8 mouse cellular contexts compared by ENCODE assay signal in genomic region chr11:52099771-52100219, GRCm38 (mm10). TPM values are rescaled to one million over a fixed set of nuclear protein-coding genes. Genes with fewer than 3 reads are reported as not detected.
DNase-seq lines count a peak whose midpoint lies in the region; ATAC-seq and TF ChIP-seq lines count a peak whose summit lies in the region.

No protein-coding gene starts in this region.

- H3K4me3 ChIP-seq in kidney, postnatal 0 days (replicated peaks; ENCODE audit: low read depth, low read length): peak overlapping the region; percentile 100
- peak overlapping the region; percentile 100 for H3K4me3 ChIP-seq in brown adipose tissue, adult 24 weeks (ENCODE audit: insufficient read depth, low read depth, low read length)
- H3K4me3 ChIP-seq in intestine, embryonic 16.5 days (ENCODE audit: low read length): peak overlapping the region; percentile 99

- H3K9ac ChIP-seq in kidney, postnatal 0 days (ENCODE audit: low read depth, low read length): peak overlapping the region; percentile 100
- H3K9ac ChIP-seq in intestine, embryonic 16.5 days (ENCODE audit: low read depth, low read length): peak overlapping the region; percentile 100

- no peaks in the 10 kb centered on the region for H3K36me3 ChIP-seq in kidney, postnatal 0 days (ENCODE audit: insufficient read depth, low read length)
- H3K36me3 ChIP-seq in intestine, embryonic 16.5 days (ENCODE audit: control insufficient read depth, insufficient read depth, low read length): no peaks in the 10 kb centered on the region

- peak overlapping the region; percentile 100 for H3K27ac ChIP-seq in kidney, postnatal 0 days
- peak overlapping the region; percentile 99 for H3K27ac ChIP-seq in brown adipose tissue, adult 24 weeks (replicated peaks; ENCODE audit: low read depth, low read length)
- H3K27ac ChIP-seq in intestine, embryonic 16.5 days (ENCODE audit: low read length): peak overlapping the region; percentile 99

- H3K9me3 ChIP-seq in kidney, postnatal 0 days (replicated peaks; ENCODE audit: low read length): no peaks in the 10 kb centered on the region
- H3K9me3 ChIP-seq in intestine, embryonic 16.5 days (ENCODE audit: control insufficient read depth, low read length): no peaks in the 10 kb centered on the region

- WGBS in kidney, postnatal 0 days: 2% methylated on average over 7 of the region's 7 CpGs
- WGBS in intestine, embryonic 16.5 days: 2% methylated on average over 7 of the region's 7 CpGs

- peaks cover 24% of the 10 kb centered on the region for H3K4me1 ChIP-seq in kidney, postnatal 0 days (replicated peaks; ENCODE audit: insufficient read depth, low read length)
- peaks cover 28% of the 10 kb centered on the region for H3K4me1 ChIP-seq in brown adipose tissue, adult 24 weeks (ENCODE audit: control insufficient read depth, insufficient read depth, insufficient read length, low read length)
- peaks cover 32% of the 10 kb centered on the region for H3K4me1 ChIP-seq in intestine, embryonic 16.5 days (ENCODE audit: control insufficient read depth, insufficient read depth, low read length)

- no peak for ATAC-seq in kidney, postnatal 0 days (replicated peaks; ENCODE audit: low FRiP score, low read depth)
- no peak for ATAC-seq in intestine, embryonic 16.5 days
- ATAC-seq in monocyte, adult 5-6 weeks (replicated peaks; ENCODE audit: insufficient number of reproducible peaks, low FRiP score, low TSS enrichment, poor library complexity, severe bottlenecking): 0 out of 2 replicates have a peak, but pooled peaks have one; percentile 3
- ATAC-seq in megakaryocyte progenitor cell, adult 5-6 weeks (replicated peaks; ENCODE audit: poor library complexity): no peak

- no peaks in the 10 kb centered on the region for H3K27me3 ChIP-seq in kidney, postnatal 0 days (ENCODE audit: insufficient read depth, low read length)
- no peaks in the 10 kb centered on the region for H3K27me3 ChIP-seq in intestine, embryonic 16.5 days (replicated peaks; ENCODE audit: control insufficient read depth, insufficient read depth, low read length)

- no peak for TF ChIP-seq CTCF in kidney, postnatal 0 days (IDR thresholded peaks at IDR 0.05; ENCODE audit: low read depth)

- DNase-seq in kidney, postnatal 0 days (ENCODE audit: low spot score): peak; percentile 40
- no peak for DNase-seq in kidney, adult 11 months
- no peak for DNase-seq in right cerebral cortex, postnatal 25 days
- no peak for DNase-seq in layer of hippocampus, adult 8-10 months (ENCODE audit: low spot score in 2 of 2)

- H3K4me2 ChIP-seq in kidney, postnatal 0 days (ENCODE audit: low read length): peak overlapping the region; percentile 81
- H3K4me2 ChIP-seq in intestine, embryonic 16.5 days (ENCODE audit: low read depth, low read length): peak overlapping the region; percentile 81

RNA-seq across cellular contexts. Expression of gene Ppp2ca, which starts 1.3 kb away (rescaled TPM):
- 60.2 and 63.0 TPM in 2 replicates for polyA plus RNA-seq in kidney, postnatal 0 days (2015; fragmentation: Nextera tagmentation; extraction: Ambion mirVana)
- 59.4 and 68.0 TPM in 2 replicates for polyA plus RNA-seq in brown adipose tissue, adult 24 weeks (2012; ENCODE audit: insufficient read depth, insufficient read length, missing spikeins)
- 20.2 and 51.9 TPM in 2 replicates for polyA plus RNA-seq in intestine, embryonic 16.5 days (2015; fragmentation: Nextera tagmentation; extraction: Ambion mirVana)
- 187 to 227 TPM (median 195 TPM) in 3 replicates for total RNA-seq in monocyte, adult 5-6 weeks (2017)
- total RNA-seq in megakaryocyte progenitor cell, adult 5-6 weeks (2015): 83.7 and 92.7 TPM in 2 replicates
- total RNA-seq in megakaryocyte progenitor cell, adult 5-6 weeks (2017): 94.4 and 99.1 TPM in 2 replicates
- total RNA-seq in layer of hippocampus, adult 8-10 months (2022): 100 to 1,000 TPM; 102 to 118 (median 110) TPM

RNA-seq across cellular contexts. Expression of gene Olfr1373, which starts 45.5 kb away (rescaled TPM):
- polyA plus RNA-seq in kidney, postnatal 0 days (2015; fragmentation: Nextera tagmentation; extraction: Ambion mirVana): not detected in 2 replicates
- not detected in 2 replicates for polyA plus RNA-seq in brown adipose tissue, adult 24 weeks (2012; ENCODE audit: insufficient read depth, insufficient read length, missing spikeins)
- polyA plus RNA-seq in intestine, embryonic 16.5 days (2015; fragmentation: Nextera tagmentation; extraction: Ambion mirVana): not detected in 2 replicates
- not detected in 3 replicates for total RNA-seq in monocyte, adult 5-6 weeks (2017)
- not detected in 2 replicates for total RNA-seq in megakaryocyte progenitor cell, adult 5-6 weeks (2015)
- total RNA-seq in megakaryocyte progenitor cell, adult 5-6 weeks (2017): 0.25 TPM in 1 of 2 replicates, not detected in the other
- total RNA-seq in layer of hippocampus, adult 8-10 months (2022): not detected
